Mouse (Mus musculus): ENCODE results near the gene Slc34a3. TPM values are rescaled to one million over a fixed set of nuclear protein-coding genes. Genes with fewer than 3 reads are reported as not detected.

The Slc34a3 gene
- total and polyA plus RNA-seq, 3 experiments, result not detected

DNA sequence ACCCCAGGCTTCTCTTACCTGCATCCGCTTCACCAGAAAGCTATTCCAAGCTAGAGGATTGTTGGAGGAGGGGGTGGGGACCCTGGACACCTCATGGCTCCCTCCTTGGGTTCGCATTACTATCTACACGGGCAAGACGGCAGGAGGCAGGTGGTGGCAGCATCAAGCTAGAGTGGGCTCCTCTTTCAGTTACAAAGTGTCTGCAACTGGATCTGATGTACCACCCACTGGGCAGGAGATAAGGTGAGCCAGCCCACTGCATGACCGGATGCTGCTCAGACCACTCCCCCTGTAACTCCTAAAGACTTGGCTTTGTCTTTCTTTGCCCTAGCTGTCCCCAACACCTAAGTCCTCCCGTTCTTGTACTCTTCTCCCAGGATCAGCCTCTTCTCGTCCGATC, 2.5 kb upstream of the Slc34a3 start, which contains the start of gene Rnf224:
TSS of gene Rnf224 (minus strand) at position 174 of the 400 bp plus-strand sequence.
- dilution Hi-C loops (cut with MboI; ENCODE audit: extremely low pct_ligation_motif_present, extremely low pct_unique_long_range_greater_than_20kb, low sequenced_read_pairs), result no loop called here
- TF ChIP-seq EP300 (IDR thresholded peaks at IDR 0.05; ENCODE audit: low read length) (no peak), GABPA (IDR thresholded peaks at IDR 0.05; ENCODE audit: insufficient replicate concordance, low read depth, low read length) (no peak), RAD21 (IDR thresholded peaks at IDR 0.05; ENCODE audit: low read depth, low read length) (no peak), MAX (IDR thresholded peaks at IDR 0.05; ENCODE audit: low read length) (no peak), IRF4 (IDR thresholded peaks at IDR 0.05; ENCODE audit: low read depth, low read length) (no peak), JUND (conservative IDR thresholded peaks at IDR 0.05; ENCODE audit: low read depth, low read length) (no peak), ZKSCAN1 (IDR thresholded peaks at IDR 0.05; ENCODE audit: borderline replicate concordance, low read depth, low read length) (no peak), POLR2AphosphoS2 (IDR thresholded peaks at IDR 0.05; ENCODE audit: low read depth, low read length) (no peak), CHD2 (IDR thresholded peaks at IDR 0.05; ENCODE audit: low read length) (no peak), MAFK (IDR thresholded peaks at IDR 0.05; ENCODE audit: insufficient replicate concordance, low read length) (no peak), MXI1 (IDR thresholded peaks at IDR 0.05; ENCODE audit: low read depth, low read length) (no peak), ZC3H11A (IDR thresholded peaks at IDR 0.05; ENCODE audit: low read depth, low read length) (no peak), UBTF (IDR thresholded peaks at IDR 0.05; ENCODE audit: low read depth, low read length) (no peak), ZNF384 (IDR thresholded peaks at IDR 0.05; ENCODE audit: low read depth, low read length) (no peak)
- no peaks in the 10 kb centered on the region for H3K9me3 ChIP-seq (replicated peaks; ENCODE audit: low read length)
- no peak within 1 kb of the TSS for H3K9ac ChIP-seq (ENCODE audit: insufficient read depth, low read depth)
- peaks cover 87% of the 10 kb centered on the region for H3K27me3 ChIP-seq (replicated peaks)
- no peak within 1 kb of the TSS for H3K4me2 ChIP-seq (ENCODE audit: insufficient read depth, low read depth, poor library complexity, severe bottlenecking)
- in situ Hi-C loops (cut with MboI; ENCODE audit: low pct_ligation_motif_present, low pct_unique_long_range_greater_than_20kb, low sequenced_read_pairs), result no loop called here
- H3K4me1 ChIP-seq (ENCODE audit: control insufficient read depth in 1 of 2, insufficient read depth in 2 of 2), result peaks cover 11 to 20% of the 10 kb centered on the region in 2 experiments
- no peak for DNase-seq (ENCODE audit: extremely low read depth)
- H3K36me3 ChIP-seq (replicated peaks in 1 of 2; ENCODE audit: control insufficient read depth in 1 of 2, insufficient read depth in 1 of 2, low read length in 1 of 2), result no peaks in the 10 kb centered on the region
- H3K4me3 ChIP-seq (replicated peaks in 1 of 3; ENCODE audit: low read depth in 2 of 3, low read length in 2 of 3, poor library complexity in 1 of 3), result no peak within 1 kb of the TSS
- no peak within 1 kb of the TSS for H3K27ac ChIP-seq (ENCODE audit: insufficient read depth, low read depth)
- H3K79me2 ChIP-seq (replicated peaks; ENCODE audit: control insufficient read depth, extremely low read depth, insufficient read depth, poor library complexity, severe bottlenecking), result no peaks in the 10 kb centered on the region

DNA sequence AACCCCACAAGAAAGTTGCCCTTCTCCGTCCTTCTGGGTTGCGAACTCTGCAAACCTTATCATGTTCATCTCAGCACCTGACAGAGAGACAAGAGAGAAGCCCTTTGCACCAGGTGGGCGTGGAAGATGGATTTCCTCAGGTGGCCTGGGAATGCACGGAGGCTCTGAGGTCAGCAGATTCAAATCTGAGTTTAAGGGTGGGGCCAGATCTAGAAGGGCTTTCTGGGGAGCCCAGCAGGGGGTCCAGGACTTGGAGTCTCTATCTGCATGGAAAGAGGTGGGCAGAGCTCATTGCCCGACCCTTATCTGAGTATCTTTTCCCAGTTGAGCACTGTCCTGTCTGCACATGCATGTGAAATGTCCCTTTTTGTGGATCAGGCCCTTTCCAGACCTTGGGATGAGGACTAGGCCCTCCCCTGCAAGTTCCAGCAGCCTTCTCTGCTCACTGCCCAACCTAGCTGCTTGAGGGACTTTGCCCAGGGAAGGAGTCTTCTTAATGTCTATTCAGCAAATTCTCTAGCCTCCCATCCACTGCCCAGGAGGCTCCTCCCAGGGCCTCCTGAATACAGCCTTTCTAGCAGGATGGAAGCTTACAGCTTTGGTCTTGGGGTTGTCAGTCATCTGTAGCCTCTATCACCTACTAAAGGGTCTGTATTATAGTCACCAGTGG, 522 bp upstream of the Slc34a3 start:
- Histone ChIP-seq H3K27ac (ENCODE audit: insufficient read depth, low read depth) (no peak overlapping the region), H3K4me1 (ENCODE audit: control insufficient read depth in 1 of 2, insufficient read depth in 2 of 2) (peaks cover 4 to 5% of the 10 kb centered on the region in 2 experiments; a peak in 3 of 4 replicates), H3K9me3 (replicated peaks; ENCODE audit: low read length) (no peaks in the 10 kb centered on the region), H3K4me2 (ENCODE audit: insufficient read depth, low read depth, poor library complexity, severe bottlenecking) (no peak overlapping the region), H3K79me2 (replicated peaks; ENCODE audit: control insufficient read depth, extremely low read depth, insufficient read depth, poor library complexity, severe bottlenecking) (no peaks in the 10 kb centered on the region), H3K36me3 (replicated peaks in 1 of 2; ENCODE audit: control insufficient read depth in 1 of 2, insufficient read depth in 1 of 2, low read length in 1 of 2) (no peaks in the 10 kb centered on the region), H3K9ac (ENCODE audit: insufficient read depth, low read depth) (no peak overlapping the region), H3K27me3 (replicated peaks) (peaks cover 96% of the 10 kb centered on the region), H3K4me3 (replicated peaks in 1 of 3; ENCODE audit: low read depth in 2 of 3, low read length in 2 of 3, poor library complexity in 1 of 3) (no peak overlapping the region)
- in situ Hi-C loops (cut with MboI; ENCODE audit: low pct_ligation_motif_present, low pct_unique_long_range_greater_than_20kb, low sequenced_read_pairs), result no loop called here
- no peak for TF ChIP-seq MEF2A (IDR thresholded peaks at IDR 0.05; ENCODE audit: borderline replicate concordance, low read depth, low read length)
- no peak for TF ChIP-seq BHLHE40 (IDR thresholded peaks at IDR 0.05; ENCODE audit: low read depth, low read length)
- no peak for TF ChIP-seq ZC3H11A (IDR thresholded peaks at IDR 0.05; ENCODE audit: low read depth, low read length)
- no peak for TF ChIP-seq POLR2A (IDR thresholded peaks at IDR 0.05; ENCODE audit: low read depth, low read length)
- no peak for TF ChIP-seq PAX5 (IDR thresholded peaks at IDR 0.05; ENCODE audit: low read length)
- no peak for TF ChIP-seq NRF1 (IDR thresholded peaks at IDR 0.05; ENCODE audit: low read depth, low read length)
- TF ChIP-seq RAD21 (IDR thresholded peaks at IDR 0.05; ENCODE audit: low read depth, low read length), result no peak
- no peak for TF ChIP-seq MAZ (IDR thresholded peaks at IDR 0.05; ENCODE audit: low read depth, low read length)
- no peak for TF ChIP-seq ZNF384 (IDR thresholded peaks at IDR 0.05; ENCODE audit: low read depth, low read length)
- no peak for TF ChIP-seq IRF4 (IDR thresholded peaks at IDR 0.05; ENCODE audit: low read depth, low read length)
- TF ChIP-seq USF2 (conservative IDR thresholded peaks at IDR 0.05; ENCODE audit: low read depth, low read length), result no peak
- no peak for TF ChIP-seq UBTF (IDR thresholded peaks at IDR 0.05; ENCODE audit: low read depth, low read length)
- no peak for TF ChIP-seq ELF1 (IDR thresholded peaks at IDR 0.05; ENCODE audit: low read depth, low read length)
- TF ChIP-seq SIN3A (IDR thresholded peaks at IDR 0.05; ENCODE audit: low read length), result no peak
- no peak for TF ChIP-seq HCFC1 (IDR thresholded peaks at IDR 0.05; ENCODE audit: low read depth, low read length)
- DNase-seq (ENCODE audit: extremely low read depth), result no peak
- dilution Hi-C loops (cut with MboI; ENCODE audit: extremely low pct_ligation_motif_present, extremely low pct_unique_long_range_greater_than_20kb, low sequenced_read_pairs), result no loop called here

Data from CH12.LX (cell line).